Mouse (Mus musculus): ENCODE results near the gene Gdi1. TPM values are rescaled to one million over a fixed set of nuclear protein-coding genes. Genes with fewer than 3 reads are reported as not detected.

Gdi1 gene
- total RNA-seq (2021), result 100 to 1,000 TPM; 245 to 250 TPM
- long read RNA-seq, experiment 1, transcript Gdi1-201 (11 exons, 2,666 nt), result major isoform, 118 of 210 reads
- long read RNA-seq, experiment 1, partial matches to known transcripts, result 19 of 210 reads
- long read RNA-seq, experiment 1, other reads (novel, unspliced or antisense), result 66 of 210 reads
- long read RNA-seq, experiment 2, transcript Gdi1-201 (11 exons, 2,666 nt), result major isoform, 169 of 244 reads
- long read RNA-seq, experiment 2, transcript Gdi1-205 (4 exons, 633 nt), result minor isoform, 16 of 244 reads
- long read RNA-seq, experiment 2, partial matches to known transcripts, result 29 of 244 reads
- long read RNA-seq, experiment 2, other reads (novel, unspliced or antisense), result 30 of 244 reads

- peak; percentile 65 to 68 for DNase-seq (ENCODE audit: low spot score in 2 of 2)
Measured at GRCm38 (mm10) chrX:74304867-74305700, at the start of gene Gdi1. Gene Gdi1 (plus strand): TSS chrX:74304998.

- no peak for DNase-seq (ENCODE audit: low spot score in 2 of 2)
Measured at GRCm38 (mm10) chrX:74257746-74258145, 47.1 kb upstream of the Gdi1 start.

GRCm38 (mm10) chrX:74269736-74270061 lies 35.1 kb upstream of the Gdi1 start:
- DNase-seq (ENCODE audit: low spot score in 2 of 2), result no peak

- DNase-seq (ENCODE audit: low spot score in 2 of 2), result peak; percentile 68
Measured at GRCm38 (mm10) chrX:74270062-74270901, 34.5 kb upstream of the Gdi1 start, which contains the start of gene Rpl10. Gene Rpl10 (plus strand): TSS chrX:74270812.

GRCm38 (mm10) chrX:74270902-74271551 lies 33.8 kb upstream of the Gdi1 start:
- DNase-seq (ENCODE audit: low spot score in 2 of 2), result no peak

GRCm38 (mm10) chrX:74273422-74274322 lies 31.1 kb upstream of the Gdi1 start:
- no peak for DNase-seq (ENCODE audit: low spot score in 2 of 2)

GRCm38 (mm10) chrX:74277916-74278315 lies 26.9 kb upstream of the Gdi1 start:
- no peak for DNase-seq (ENCODE audit: low spot score in 2 of 2)

GRCm38 (mm10) chrX:74281041-74281731 lies 23.6 kb upstream of the Gdi1 start:
- DNase-seq (ENCODE audit: low spot score in 2 of 2), result no peak

- DNase-seq (ENCODE audit: low spot score in 2 of 2), result peak; percentile 57
Measured at GRCm38 (mm10) chrX:74281732-74282394, 22.9 kb upstream of the Gdi1 start, which contains the start of the genes Taz and Dnase1l1. Gene Taz (plus strand): TSS chrX:74281912. Gene Dnase1l1 (minus strand): TSS chrX:74282337.

GRCm38 (mm10) chrX:74282395-74283091 lies 22.3 kb upstream of the Gdi1 start:
- peak; percentile 70 to 72 for DNase-seq (ENCODE audit: low spot score in 2 of 2)

- DNase-seq (ENCODE audit: low spot score in 2 of 2), result no peak
Measured at GRCm38 (mm10) chrX:74283092-74283437, 21.7 kb upstream of the Gdi1 start.

- no peak for DNase-seq (ENCODE audit: low spot score in 2 of 2)
Measured at GRCm38 (mm10) chrX:74293431-74293830, 11.4 kb upstream of the Gdi1 start.

- DNase-seq (ENCODE audit: low spot score in 2 of 2), result peak; percentile 82 to 83
Measured at GRCm38 (mm10) chrX:74296538-74297448, 8.0 kb upstream of the Gdi1 start, which contains the start of gene Atp6ap1. Gene Atp6ap1 (plus strand): TSS chrX:74297097.

GRCm38 (mm10) chrX:74298348-74298747 lies 6.5 kb upstream of the Gdi1 start:
- no peak for DNase-seq (ENCODE audit: low spot score in 2 of 2)

GRCm38 (mm10) chrX:74299721-74300120 lies 5.1 kb upstream of the Gdi1 start:
- DNase-seq (ENCODE audit: low spot score in 2 of 2), result no peak

- DNase-seq (ENCODE audit: low spot score in 2 of 2), result peak; percentile 73 to 76
Measured at GRCm38 (mm10) chrX:74312540-74313464, 8.0 kb downstream of the Gdi1 start, which contains the start of gene Fam50a. Gene Fam50a (plus strand): TSS chrX:74313033.
